Mouse (Mus musculus) midbrain, embryonic 12.5 days (tissue): Measurements from ENCODE around the gene Nr4a1. TPM values are rescaled to one million over a fixed set of nuclear protein-coding genes. Genes with fewer than 3 reads are reported as not detected.
A peak's percentile ranks its signal among the peaks of the same experiment; 100 is the strongest.

Experiments used
- ATAC-seq: fragments of 200-750 bp; cut with Nextera tagmentation; 2 replicates; pipeline ENCODE4 v1.8.0; 2017; ENCODE audit warnings: low read depth, moderate TSS enrichment, moderate library complexity; ENCODE audit not compliant: low FRiP score
- H3K27ac ChIP-seq: fragments of 300-500 bp; sonication (generic); replicated peaks from 2 replicates; pipeline ENCODE4 v1.5.1; 2016; ENCODE audit warnings: mild to moderate bottlenecking
- H3K27me3 ChIP-seq: fragments of 300-500 bp; sonication (generic); 2 replicates; pipeline ENCODE4 v1.6.1; 2016; ENCODE audit warnings: mild to moderate bottlenecking
- H3K36me3 ChIP-seq: fragments of 300-500 bp; sonication (generic); 2 replicates; pipeline ENCODE4 v1.6.1; 2016
- H3K4me1 ChIP-seq: fragments of 300-500 bp; sonication (generic); 2 replicates; pipeline ENCODE4 v1.6.1; 2016
- H3K4me2 ChIP-seq: fragments of 300-500 bp; sonication (generic); replicated peaks from 2 replicates; pipeline ENCODE4 v1.6.1; 2016; ENCODE audit warnings: mild to moderate bottlenecking, moderate library complexity
- H3K4me3 ChIP-seq: fragments of 300-500 bp; sonication (generic); 2 replicates; pipeline ENCODE4 v1.5.1; 2016; ENCODE audit warnings: mild to moderate bottlenecking
- H3K9ac ChIP-seq: fragments of 300-500 bp; sonication (generic); replicated peaks from 2 replicates; pipeline ENCODE4 v1.6.1; 2016; ENCODE audit warnings: mild to moderate bottlenecking, moderate library complexity
- H3K9me3 ChIP-seq: fragments of 300-500 bp; sonication (generic); 2 replicates; pipeline ENCODE4 v1.6.1; 2016; ENCODE audit warnings: mild to moderate bottlenecking
- WGBS: fragments of 180-500 bp; shearing (Covaris S2); methylation state at CpG from one replicate; pipeline ENCODE4 v1.1.7; 2016; 5-methylcytosine and 5-hydroxymethylcytosine counted together
- polyA plus RNA-seq: library from polyadenylated mRNA; unstranded; fragments of >200 nt; fragmentation: Nextera tagmentation; extraction: Ambion mirVana; gene quantifications from 2 replicates; pipeline ENCODE4 v1.2.1, GENCODE M21; 2016

Gene Nr4a1
- polyA plus RNA-seq, 1 experiment from 2014 or later, result 3.4 TPM

DNA sequence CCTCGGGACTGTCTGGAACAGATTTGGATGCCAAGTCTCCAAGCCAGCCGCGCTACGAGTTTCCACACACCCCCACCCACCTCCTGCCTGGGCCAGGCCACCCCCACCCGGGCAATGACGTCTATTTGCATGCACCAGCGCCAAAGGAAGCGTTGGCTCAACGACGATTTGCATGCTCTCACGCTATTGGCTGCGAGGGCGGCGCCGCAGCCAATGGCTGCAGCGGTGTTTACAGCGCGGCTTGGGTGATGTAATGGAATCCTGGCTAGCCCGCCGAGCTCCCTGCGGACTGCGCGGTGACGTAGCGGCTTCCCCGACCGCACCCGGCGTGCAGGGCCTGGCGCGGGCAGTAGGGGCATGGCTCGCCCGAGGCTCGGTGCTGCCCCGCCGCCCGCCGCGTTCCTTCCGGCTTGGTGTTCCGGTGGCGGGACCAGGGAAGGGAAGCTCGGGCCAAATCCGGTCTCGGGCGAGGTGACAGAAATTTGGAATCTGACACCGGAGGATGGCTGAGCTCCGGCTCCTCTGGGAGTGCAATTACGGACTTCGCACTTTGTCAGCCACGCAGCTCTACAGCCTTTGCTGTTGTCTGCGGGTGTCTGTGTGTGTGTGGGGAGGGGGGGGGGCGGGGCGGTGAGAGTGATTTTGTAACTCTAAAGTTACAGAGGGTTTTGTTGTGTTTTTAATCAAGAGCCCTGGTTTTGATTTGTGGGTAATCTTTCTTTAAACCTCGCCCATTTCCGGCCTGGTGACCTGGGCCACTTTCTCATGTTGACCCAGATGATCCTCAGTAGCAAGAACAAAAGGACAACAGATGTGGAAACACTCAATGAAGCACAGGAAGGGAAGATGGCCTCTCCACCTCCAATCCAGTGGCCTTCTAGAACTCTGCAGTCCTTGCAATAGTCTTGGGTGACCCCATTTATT, 7.6 kb upstream of the Nr4a1 start:
- H3K4me2 ChIP-seq, result peak overlapping the region; percentile 67
- peak overlapping the region; percentile 61 for H3K27ac ChIP-seq
- H3K4me3 ChIP-seq, result peak overlapping the region; percentile 47
- peaks cover 15% of the 10 kb centered on the region; the same call in 1 of the 2 replicates for H3K27me3 ChIP-seq
- WGBS, result 2% methylated on average over 56 of the region's 56 CpGs
- ATAC-seq, result peak; percentile 99
- H3K4me1 ChIP-seq, result peaks cover 13% of the 10 kb centered on the region
- no peaks in the 10 kb centered on the region for H3K9me3 ChIP-seq
- H3K36me3 ChIP-seq, result no peaks in the 10 kb centered on the region
- H3K9ac ChIP-seq, result peak overlapping the region; percentile 50

DNA sequence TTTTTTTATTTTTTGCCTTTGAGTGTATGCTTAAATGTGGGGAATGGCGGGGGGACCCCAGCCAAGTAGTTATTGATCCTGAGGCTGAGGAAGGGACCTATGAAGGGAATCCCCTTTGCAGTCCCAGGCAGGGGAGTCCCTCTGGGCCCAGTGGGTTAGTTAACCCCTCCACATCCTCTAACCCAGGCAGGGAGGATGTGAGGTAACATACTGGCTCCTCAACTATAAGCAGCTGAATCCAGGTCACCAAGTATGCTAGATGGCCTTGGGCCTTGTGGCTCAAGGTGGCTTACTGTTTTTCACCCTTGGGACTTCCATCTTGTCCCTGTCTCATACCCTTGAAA, 6.9 kb upstream of the Nr4a1 start:
- WGBS, result 75% methylated on average over 1 of the region's 1 CpGs
- Histone ChIP-seq H3K27me3 (peaks cover 12% of the 10 kb centered on the region), H3K9me3 (no peaks in the 10 kb centered on the region), H3K4me3 (peak overlapping the region; percentile 47; the same call in 1 of the 2 replicates), H3K27ac (no peak overlapping the region), H3K9ac (no peak overlapping the region), H3K4me1 (peaks cover 13% of the 10 kb centered on the region), H3K36me3 (no peaks in the 10 kb centered on the region), H3K4me2 (peak overlapping the region; percentile 67)
- ATAC-seq, result no peak

DNA sequence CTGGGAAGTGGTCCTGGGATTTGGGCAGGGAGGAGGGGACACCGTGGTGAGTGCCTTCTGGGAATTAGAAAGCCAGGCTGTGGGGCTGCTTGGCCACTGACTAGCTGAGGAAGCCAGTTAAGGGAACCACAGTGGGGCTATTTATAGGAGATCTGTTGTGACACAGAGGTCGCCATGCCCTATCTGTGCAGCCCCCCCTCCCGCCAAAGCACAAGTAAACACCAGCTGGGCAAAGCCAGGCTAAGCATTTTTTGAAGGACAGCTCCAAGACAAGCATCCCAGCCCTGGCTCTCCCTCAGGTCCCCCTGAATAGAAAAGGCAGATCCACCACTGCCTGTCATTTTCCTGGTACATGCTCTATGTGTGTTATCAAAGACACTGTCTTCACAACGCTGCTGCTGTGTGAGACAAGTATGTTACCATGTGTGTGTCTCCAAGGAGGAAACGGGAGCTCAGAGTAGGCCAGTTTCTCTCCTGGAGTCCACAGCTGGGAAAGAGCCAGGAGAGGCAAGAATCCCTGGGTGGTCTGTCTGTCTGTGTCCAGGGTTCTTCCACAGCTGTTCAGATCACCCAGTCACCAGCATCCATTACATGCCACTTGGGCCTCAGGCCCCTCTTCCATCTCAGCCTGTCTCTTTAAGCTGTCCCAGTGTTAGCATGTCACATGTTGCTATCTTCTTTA, 5.9 kb upstream of the Nr4a1 start:
- Histone ChIP-seq H3K36me3 (no peaks in the 10 kb centered on the region), H3K4me2 (no peak overlapping the region), H3K27me3 (peaks cover 22% of the 10 kb centered on the region), H3K4me3 (no peak overlapping the region), H3K4me1 (peaks cover 13% of the 10 kb centered on the region), H3K27ac (no peak overlapping the region), H3K9me3 (no peaks in the 10 kb centered on the region), H3K9ac (no peak overlapping the region)
- 54% methylated on average over 5 of the region's 5 CpGs for WGBS
- no peak for ATAC-seq

DNA sequence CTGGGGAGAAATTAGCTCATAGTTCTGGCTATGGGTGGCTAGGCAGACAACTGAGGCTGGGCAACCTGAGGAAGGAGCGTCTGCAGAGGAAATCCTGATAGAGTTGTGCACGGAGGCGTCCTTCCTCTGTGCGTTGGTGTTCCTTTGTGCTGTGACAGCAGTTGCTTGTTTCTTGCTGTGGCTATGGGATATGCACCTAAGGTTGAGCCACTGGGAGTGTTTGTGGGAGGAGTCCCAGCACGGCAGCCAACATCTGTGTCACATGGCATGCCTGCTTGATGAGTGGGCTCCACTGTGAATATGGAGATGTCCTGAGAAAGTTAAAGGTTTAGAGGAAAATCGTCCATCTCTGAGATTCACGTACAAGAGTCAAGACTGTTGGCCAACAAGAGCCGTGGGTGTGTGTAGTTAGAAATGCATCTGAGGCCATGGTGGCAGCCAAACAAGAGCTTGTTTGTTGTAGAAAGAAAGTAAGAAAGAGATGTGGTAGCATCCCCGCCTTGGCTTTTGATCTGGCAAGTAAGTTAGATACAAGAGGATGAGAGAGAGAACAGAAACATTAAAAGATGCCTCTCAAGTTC, 3.8 kb upstream of the Nr4a1 start:
- no peak overlapping the region for H3K9ac ChIP-seq
- no peak overlapping the region for H3K4me3 ChIP-seq
- no peaks in the 10 kb centered on the region for H3K9me3 ChIP-seq
- H3K4me2 ChIP-seq, result no peak overlapping the region
- peaks cover 24% of the 10 kb centered on the region for H3K4me1 ChIP-seq
- peaks cover 33% of the 10 kb centered on the region for H3K27me3 ChIP-seq
- H3K27ac ChIP-seq, result no peak overlapping the region
- WGBS, result 79% methylated on average over 9 of the region's 9 CpGs
- H3K36me3 ChIP-seq, result no peaks in the 10 kb centered on the region
- ATAC-seq, result no peak

DNA sequence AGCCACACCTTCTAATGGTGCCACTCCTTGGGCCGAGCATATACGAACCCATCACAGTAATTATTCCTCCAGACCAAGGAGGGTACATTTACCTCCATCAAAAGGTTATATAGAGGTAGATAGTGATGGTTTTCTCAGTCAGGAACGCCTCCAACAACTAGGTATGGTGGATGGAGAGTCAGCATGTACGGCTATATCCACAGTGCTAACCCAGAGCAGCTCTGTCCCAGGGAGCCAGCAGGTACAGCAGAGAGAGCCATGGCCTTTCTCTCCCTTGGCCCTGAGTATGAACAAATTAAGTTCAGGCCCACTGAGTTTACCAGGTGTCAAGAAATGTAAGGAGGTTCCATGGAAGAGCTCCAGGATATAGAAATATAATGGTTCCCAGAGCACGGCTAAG, 2.1 kb upstream of the Nr4a1 start:
- no peak for ATAC-seq
- Histone ChIP-seq H3K4me3 (no peak overlapping the region), H3K9ac (no peak overlapping the region), H3K36me3 (no peaks in the 10 kb centered on the region), H3K27ac (no peak overlapping the region), H3K4me1 (peaks cover 14% of the 10 kb centered on the region), H3K4me2 (no peak overlapping the region), H3K9me3 (no peaks in the 10 kb centered on the region), H3K27me3 (peaks cover 33% of the 10 kb centered on the region)
- WGBS, result 90% methylated on average over 5 of the region's 5 CpGs

DNA sequence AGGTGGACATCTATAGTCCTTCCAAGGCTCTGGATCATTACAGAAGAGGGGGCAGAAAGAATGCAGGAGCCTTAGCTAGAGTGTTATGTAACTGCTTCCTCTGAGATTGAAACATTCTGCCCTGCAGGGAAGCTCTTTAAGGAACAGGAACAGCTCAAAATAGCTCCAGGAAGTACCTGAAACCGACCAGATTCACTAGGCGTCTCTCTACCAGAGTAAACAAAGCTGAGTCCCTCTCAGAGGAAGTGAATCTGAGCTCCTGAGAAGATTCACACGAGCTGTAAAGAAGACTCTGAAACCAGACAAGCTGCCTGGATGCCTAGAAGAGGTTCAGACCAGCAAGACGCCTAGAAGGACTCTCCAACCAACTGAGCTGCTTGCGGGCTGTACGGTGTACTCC, 1.5 kb upstream of the Nr4a1 start:
- Histone ChIP-seq H3K36me3 (no peaks in the 10 kb centered on the region), H3K4me1 (peaks cover 12% of the 10 kb centered on the region), H3K9me3 (no peaks in the 10 kb centered on the region), H3K4me2 (no peak overlapping the region), H3K27me3 (peaks cover 29% of the 10 kb centered on the region), H3K4me3 (no peak overlapping the region), H3K27ac (no peak overlapping the region), H3K9ac (no peak overlapping the region)
- ATAC-seq, result no peak
- 91% methylated on average over 6 of the region's 6 CpGs for WGBS

DNA sequence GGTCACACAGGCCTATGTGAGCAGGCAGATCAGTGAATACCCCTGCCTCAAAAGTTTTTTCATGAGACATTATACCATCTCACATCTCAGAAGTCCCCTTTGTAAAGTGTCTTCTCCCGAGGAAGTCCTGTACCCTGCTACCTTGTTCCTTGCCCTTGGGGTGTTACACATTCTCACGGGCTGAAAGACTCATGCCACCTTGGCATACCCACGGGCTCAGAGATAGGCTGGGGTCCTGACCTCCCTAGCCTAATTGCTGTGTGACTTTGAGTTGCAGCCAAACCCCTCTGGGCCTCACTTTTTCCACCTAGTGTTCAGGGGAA, 545 bp upstream of the Nr4a1 start:
- H3K4me2 ChIP-seq, result peak overlapping the region; percentile 96
- H3K27me3 ChIP-seq, result peaks cover 25% of the 10 kb centered on the region
- H3K4me1 ChIP-seq, result peaks cover 12% of the 10 kb centered on the region
- peak overlapping the region; percentile 69 for H3K4me3 ChIP-seq
- H3K9ac ChIP-seq, result peak overlapping the region; percentile 72
- ATAC-seq, result no peak
- no peak overlapping the region for H3K27ac ChIP-seq
- H3K36me3 ChIP-seq, result no peaks in the 10 kb centered on the region
- WGBS, result 37% methylated on average over 3 of the region's 3 CpGs
- no peaks in the 10 kb centered on the region for H3K9me3 ChIP-seq

DNA sequence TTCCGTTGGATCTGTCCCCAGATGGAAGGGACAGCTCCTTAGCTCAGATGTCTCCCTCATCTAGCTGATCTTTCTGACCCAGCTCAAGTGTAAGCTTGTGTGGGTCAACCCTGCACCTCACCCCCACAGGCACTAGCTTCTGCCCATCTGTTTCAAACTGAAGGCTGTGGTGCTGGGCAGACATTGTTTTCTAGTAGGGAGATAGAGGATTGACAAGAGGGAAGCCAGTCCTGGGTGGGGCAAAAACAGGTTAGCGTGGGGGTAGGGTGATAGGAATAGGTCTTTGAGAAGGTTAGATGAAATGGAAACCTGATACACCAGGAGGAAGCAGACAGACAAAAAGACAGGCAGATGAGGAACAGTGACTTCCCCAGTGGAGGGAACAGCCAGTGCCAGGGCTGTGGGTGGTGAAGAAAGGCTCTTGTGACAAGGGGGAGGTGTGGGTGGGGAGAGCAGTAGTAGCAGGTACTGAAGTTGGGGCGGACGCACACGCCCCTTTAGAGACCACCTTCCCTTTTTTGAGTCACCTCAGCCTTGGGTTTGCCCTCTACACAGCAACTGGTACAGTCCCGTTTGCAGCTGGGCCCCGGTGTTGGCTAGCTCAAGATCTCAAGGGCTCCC, 1.9 kb downstream of the Nr4a1 start:
- Histone ChIP-seq H3K9ac (no peak overlapping the region), H3K36me3 (no peaks in the 10 kb centered on the region), H3K9me3 (no peaks in the 10 kb centered on the region), H3K27ac (no peak overlapping the region), H3K4me1 (peaks cover 12% of the 10 kb centered on the region), H3K27me3 (peaks cover 25% of the 10 kb centered on the region), H3K4me3 (no peak overlapping the region), H3K4me2 (no peak overlapping the region)
- 93% methylated on average over 7 of the region's 7 CpGs for WGBS
- no peak for ATAC-seq

DNA sequence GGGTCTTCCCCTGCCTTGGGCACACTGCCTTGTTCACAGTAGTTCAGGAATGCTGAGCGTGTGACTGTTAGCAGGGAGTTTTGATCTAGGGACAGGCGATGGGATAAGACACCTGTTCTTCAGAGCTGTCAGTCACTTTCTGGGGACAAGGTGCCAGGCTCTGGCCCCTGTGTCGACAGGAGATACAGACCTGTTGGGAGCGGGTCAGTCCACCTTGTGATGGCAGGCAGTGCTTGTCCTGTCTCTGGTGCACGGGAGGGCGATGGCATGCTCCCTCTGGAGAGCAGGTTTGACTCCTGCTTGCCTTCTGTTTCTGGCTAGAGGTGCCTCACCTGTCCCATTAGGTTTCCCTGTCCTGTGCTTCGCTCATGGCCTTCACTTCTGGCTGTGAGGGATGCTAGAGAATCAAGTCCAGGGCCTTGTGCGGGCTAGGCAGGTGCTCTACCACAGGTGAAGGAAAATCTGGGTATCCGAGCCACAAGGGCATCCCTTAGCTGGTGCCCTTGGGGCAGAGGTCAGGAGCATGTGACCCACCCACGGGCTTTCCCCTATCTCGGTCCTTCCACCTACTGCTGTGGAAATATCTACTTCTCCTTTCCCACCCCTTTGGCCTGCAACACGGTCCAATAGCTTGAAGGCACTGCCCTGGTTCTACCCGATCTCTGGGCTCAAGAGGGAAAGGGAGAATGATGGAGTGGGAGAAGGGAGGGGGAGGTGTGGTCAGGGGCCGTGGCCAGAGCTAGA, 2.6 kb downstream of the Nr4a1 start:
- peaks cover 12% of the 10 kb centered on the region for H3K4me1 ChIP-seq
- H3K27ac ChIP-seq, result no peak overlapping the region
- no peak overlapping the region for H3K9ac ChIP-seq
- no peaks in the 10 kb centered on the region for H3K36me3 ChIP-seq
- no peak for ATAC-seq
- H3K4me3 ChIP-seq, result no peak overlapping the region
- no peaks in the 10 kb centered on the region for H3K9me3 ChIP-seq
- 83% methylated on average over 14 of the region's 14 CpGs for WGBS
- H3K4me2 ChIP-seq, result no peak overlapping the region
- H3K27me3 ChIP-seq, result peaks cover 25% of the 10 kb centered on the region

DNA sequence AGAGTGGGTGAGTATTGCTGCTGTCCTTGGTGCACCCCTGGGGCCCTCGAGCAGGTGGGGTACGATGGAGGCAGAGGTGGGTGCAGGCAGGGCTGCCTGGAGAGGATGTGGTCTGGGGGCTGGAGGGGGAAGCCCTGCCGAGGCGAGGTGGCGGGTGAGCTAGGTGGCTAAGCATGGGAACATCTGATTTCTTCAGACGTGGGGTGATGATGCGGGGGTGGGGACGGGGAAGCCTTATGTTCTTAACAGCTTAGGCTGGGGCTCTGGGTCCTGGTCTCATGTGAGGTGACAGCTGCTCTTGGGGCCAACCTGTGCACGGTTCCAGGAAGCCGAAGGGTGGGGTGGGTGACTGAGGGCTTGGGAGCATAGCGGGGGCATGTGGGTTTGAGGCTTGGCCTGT, 4.4 kb downstream of the Nr4a1 start:
- Histone ChIP-seq H3K9ac (no peak overlapping the region), H3K27ac (no peak overlapping the region), H3K4me1 (peaks cover 12% of the 10 kb centered on the region), H3K4me3 (no peak overlapping the region), H3K4me2 (no peak overlapping the region), H3K9me3 (no peaks in the 10 kb centered on the region), H3K36me3 (no peaks in the 10 kb centered on the region), H3K27me3 (peaks cover 9% of the 10 kb centered on the region)
- ATAC-seq, result no peak
- WGBS, result 89% methylated on average over 11 of the region's 11 CpGs

DNA sequence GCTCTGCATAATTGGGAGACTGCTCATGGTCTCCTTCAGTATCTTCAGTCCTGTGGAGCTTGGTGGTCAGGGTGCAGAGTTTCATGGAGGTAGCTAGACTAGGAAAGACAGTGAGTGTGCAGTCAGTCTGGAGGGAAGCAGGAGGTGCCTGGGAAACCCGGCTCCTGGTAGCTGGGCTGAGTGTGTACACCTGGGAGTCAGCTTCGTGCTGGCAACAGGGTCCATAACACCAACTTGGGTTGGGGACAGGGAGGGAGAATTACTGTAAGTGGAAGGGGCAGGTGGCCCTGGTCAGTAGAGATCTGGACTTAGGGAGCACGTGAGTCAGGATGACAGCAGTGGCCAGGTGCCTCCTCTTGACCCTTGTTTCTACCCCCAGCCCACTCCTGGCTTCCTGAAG, 5.9 kb downstream of the Nr4a1 start:
- Histone ChIP-seq H3K4me1 (peaks cover under 1% of the 10 kb centered on the region; the same call in 1 of the 2 replicates), H3K9me3 (no peaks in the 10 kb centered on the region), H3K27me3 (peaks cover 5% of the 10 kb centered on the region), H3K9ac (no peak overlapping the region), H3K4me2 (no peak overlapping the region), H3K36me3 (no peaks in the 10 kb centered on the region), H3K27ac (no peak overlapping the region), H3K4me3 (no peak overlapping the region)
- no peak for ATAC-seq
- 84% methylated on average over 3 of the region's 3 CpGs for WGBS
